Mouse (Mus musculus) neural tube, postnatal 0 days (tissue): Measurements from ENCODE around the gene Haus2. TPM values are rescaled to one million over a fixed set of nuclear protein-coding genes. Genes with fewer than 3 reads are reported as not detected.

ENCODE experiments used
- polyA plus RNA-seq: library from polyadenylated mRNA; unstranded; fragments of >200 nt; fragmentation: Nextera tagmentation; extraction: Ambion mirVana; gene quantifications from 2 replicates; pipeline ENCODE4 v1.2.1, GENCODE M21; 2015

Haus2 gene
- 29.2 and 29.4 TPM in 2 replicates for polyA plus RNA-seq

DNA sequence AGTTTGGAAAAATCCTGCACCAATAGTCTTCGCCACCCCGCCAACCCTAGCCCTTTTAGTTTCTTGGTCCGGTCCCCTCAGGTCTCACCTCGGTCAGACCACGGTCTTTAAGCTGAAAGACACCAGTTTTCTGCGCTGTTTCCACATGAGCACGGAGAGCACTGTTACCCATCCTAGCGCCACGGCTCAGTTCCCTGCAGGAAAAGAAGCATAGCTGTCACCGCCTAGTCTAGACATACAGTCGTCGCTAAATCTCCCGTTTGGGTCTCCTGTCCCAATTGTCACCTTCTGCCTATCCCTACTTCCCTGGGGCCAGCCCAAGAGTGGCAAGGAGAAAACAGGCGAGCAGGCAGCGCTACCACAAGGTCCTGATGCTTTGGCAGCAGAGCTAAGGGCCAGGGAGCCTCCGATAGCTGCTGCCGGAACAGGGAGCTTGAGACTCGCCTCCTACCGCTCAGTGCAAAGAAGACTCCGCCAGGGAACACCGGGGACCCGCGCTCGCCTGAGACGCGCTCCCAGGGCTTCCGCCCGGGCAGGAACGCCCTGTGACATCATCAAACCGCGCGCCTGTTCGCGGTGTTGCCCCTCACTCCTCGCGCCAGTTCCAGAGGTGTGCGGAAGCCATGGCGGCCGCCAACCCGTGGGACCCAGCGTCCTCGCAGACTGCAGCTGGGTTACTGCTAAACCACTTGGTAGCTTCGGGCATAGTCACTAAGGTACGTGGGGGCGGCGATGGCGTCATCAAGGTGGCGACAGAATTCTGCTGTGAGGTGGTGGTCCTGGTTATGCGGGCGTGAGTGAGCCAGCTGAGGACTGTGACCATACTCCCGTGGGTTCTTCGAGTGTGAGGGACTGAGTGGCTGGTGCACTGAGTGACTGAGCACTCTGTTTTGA is at the start of gene Haus2, which contains the start of gene Lrrc57:
Gene Haus2 (plus strand): TSS at position 554 of the 894 bp plus-strand sequence.
Gene Lrrc57 (minus strand): TSS at position 691 of the 894 bp plus-strand sequence.

DNA sequence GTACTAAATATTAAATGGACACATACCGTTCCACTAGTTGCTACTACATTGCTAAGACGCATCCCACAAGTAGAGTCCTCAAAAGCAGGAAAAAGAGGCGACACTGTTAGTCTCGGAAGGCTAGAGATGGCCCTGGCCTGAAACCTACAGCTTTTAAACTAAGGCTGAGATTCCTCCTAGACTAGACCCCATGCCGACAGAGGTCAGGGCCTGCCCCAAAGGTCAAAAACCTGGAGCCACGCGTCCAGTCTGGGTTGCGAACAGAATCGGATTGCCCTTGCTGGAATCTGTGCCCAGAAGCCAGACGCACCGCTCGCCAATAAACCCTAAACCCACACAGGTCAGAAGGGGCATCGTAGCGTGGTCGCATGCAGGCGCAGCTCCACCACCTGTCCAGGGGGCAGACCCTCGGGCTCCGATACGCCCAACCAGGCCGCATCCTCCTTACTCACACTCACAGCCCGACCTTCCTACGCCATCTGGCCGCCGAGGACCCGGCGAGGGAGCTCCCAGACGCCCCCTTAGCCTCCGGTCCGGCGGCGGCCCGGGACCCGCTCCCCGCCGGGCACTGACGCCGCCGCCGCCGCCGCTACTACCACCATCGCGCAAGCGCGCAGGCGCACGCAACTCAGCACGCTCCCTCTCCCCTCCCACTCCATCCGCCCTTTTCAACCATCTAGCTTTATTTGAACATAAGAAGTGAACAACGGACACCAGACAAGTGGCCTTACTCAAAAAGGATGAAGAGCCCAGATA is 45.8 kb upstream of the Haus2 start, which contains the start of gene Zfp106:
Gene Zfp106 (minus strand): TSS at position 609 of the 756 bp plus-strand sequence.

DNA sequence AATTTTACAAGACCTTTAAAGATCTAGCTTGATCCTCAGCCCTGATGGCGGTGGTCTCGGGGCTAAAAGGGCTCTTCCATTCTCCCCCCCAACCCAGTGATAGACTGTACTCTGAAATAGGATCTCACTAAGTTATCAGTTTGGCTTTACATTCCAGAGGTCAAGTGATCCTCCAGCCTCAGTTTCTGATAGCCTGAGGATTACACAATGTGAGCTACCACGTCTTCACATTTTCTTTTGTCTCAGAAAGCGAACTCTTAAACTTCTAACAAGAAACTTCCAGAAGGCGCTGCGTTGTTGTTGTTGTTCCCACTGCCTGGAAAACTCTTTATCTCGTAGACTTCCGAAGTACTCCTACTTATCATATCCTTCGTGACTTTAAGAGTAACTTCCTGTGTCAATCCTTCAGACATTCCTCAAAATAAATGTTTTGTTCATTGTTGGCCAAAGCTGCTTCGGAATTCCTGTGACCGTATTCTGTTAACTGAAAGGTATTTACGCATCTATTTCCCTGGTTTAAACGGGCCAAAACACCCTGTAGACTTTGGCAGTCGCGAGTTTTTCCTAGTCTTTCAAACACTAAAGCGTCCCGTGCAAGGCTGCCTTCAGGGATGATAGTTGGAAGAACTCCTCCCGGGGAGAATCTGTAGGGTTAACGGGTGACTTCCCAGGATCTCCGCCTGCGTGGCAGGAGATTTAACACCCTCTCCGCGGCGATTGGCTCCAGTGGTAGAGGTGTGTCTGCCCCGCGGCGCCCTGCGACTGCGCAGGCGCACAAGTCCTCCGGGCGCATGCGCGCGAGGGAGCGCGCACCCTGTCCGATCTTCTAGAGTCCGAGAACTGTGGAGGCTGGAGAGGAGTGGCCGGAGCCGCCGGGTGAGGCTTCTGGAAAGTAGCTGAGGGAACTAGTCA is 42.0 kb upstream of the Haus2 start, which contains the start of gene Snap23:
Gene Snap23 (plus strand): TSS at position 786 of the 912 bp plus-strand sequence.

DNA sequence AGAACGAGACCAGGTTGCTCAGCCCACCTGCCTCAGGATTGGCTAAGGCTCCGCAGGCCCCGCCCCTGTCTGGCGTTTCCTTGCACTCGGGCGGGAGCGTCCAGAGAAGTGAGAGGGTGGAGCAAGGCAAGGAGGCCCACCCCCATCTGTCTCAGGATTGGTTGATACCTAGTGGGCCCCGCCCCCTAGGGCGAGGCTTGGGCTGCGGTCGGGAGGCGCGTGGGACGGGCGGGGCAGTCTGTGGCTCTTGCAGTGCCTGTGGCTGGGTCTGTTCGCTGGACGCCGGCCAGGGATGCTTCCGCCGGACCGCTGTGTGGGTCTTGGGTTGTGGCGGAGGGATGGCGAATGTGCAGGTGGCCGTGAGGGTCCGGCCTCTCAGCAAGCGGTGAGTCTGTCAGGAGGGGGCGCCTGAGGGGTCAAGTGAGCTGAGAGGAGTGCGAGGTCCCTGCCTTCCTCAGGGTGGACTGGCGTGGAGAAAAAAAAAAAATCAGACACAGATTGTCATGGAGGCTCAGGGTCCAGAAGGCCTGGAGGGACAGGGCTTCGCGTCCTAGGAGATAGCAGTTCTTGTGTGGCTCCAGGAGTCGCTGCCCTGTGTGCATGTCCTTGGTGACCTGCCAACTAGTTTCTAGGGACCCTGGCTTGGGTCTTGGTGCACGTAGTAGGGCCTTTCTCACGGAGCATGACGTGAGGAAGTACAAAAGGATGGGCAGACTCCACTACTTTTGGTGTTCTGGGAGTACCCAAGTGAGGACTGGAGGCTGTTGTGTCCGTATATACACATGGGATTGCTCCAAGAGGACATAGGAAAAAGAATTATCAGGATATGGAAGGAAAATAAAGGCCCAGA is 19.9 kb downstream of the Haus2 start, which contains the start of gene Stard9:
Gene Stard9 (plus strand): TSS at position 236 of the 850 bp plus-strand sequence.

Other genes starting within 250 kb of the Haus2 start
- gene Ganc, start 205.5 kb upstream of the Haus2 start, polyA plus RNA-seq = 7.3 and 12.4 TPM in 2 replicates
- 6.5 and 7.7 TPM in 2 replicates for gene Tmem87a, start 205.3 kb upstream of the Haus2 start, polyA plus RNA-seq
- 0.58 and 0.62 TPM in 2 replicates for gene Capn3, start 153.4 kb upstream of the Haus2 start, polyA plus RNA-seq
- 30.8 and 32.0 TPM in 2 replicates for gene Zfp106, start 45.5 kb upstream of the Haus2 start, polyA plus RNA-seq
- gene Snap23, start 41.7 kb upstream of the Haus2 start, polyA plus RNA-seq = 11.7 and 14.6 TPM in 2 replicates
- 30.7 and 31.3 TPM in 2 replicates for gene Lrrc57, start 137 bp downstream of the Haus2 start, polyA plus RNA-seq
- 3.3 and 4.1 TPM in 2 replicates for gene Stard9, start 19.7 kb downstream of the Haus2 start, polyA plus RNA-seq
- 5.9 and 6.7 TPM in 2 replicates for gene Cdan1, start 240.7 kb downstream of the Haus2 start, polyA plus RNA-seq
- 13.2 and 13.5 TPM in 2 replicates for gene Ttbk2, start 241.2 kb downstream of the Haus2 start, polyA plus RNA-seq